Mouse (Mus musculus) forebrain, embryonic 16.5 days (tissue): ENCODE measurements around the gene Cog2. TPM values are rescaled to one million over a fixed set of nuclear protein-coding genes. Genes with fewer than 3 reads are reported as not detected.

ENCODE experiments used
- ATAC-seq: fragments of 200-750 bp; cut with Nextera tagmentation; 2 replicates; pipeline ENCODE4 v1.8.0; 2017; ENCODE audit warnings: mild to moderate bottlenecking, moderate library complexity
- H3K27ac ChIP-seq: fragments of 300-500 bp; sonication (generic); 2 replicates; pipeline ENCODE4 v1.5.1; 2014; ENCODE audit warnings: low read length, control low read depth
- H3K27me3 ChIP-seq: fragments of 300-500 bp; sonication (generic); replicated peaks from 2 replicates; pipeline ENCODE4 v1.6.1; 2014; ENCODE audit warnings: low read length; ENCODE audit not compliant: control insufficient read depth, insufficient read depth
- H3K36me3 ChIP-seq: fragments of 300-500 bp; sonication (generic); 2 replicates; pipeline ENCODE4 v1.6.1; 2014; ENCODE audit not compliant: control insufficient read depth, insufficient read depth
- H3K4me1 ChIP-seq: fragments of 300-500 bp; sonication (generic); replicated peaks from 2 replicates; pipeline ENCODE4 v1.6.1; 2014; ENCODE audit warnings: low read length; ENCODE audit not compliant: control insufficient read depth, insufficient read depth
- H3K4me2 ChIP-seq: fragments of 300-500 bp; sonication (generic); 2 replicates; pipeline ENCODE4 v1.6.1; 2014; ENCODE audit warnings: mild to moderate bottlenecking, low read length, control low read depth
- H3K4me3 ChIP-seq: fragments of 300-500 bp; sonication (generic); replicated peaks from 2 replicates; pipeline ENCODE4 v1.5.1; 2014; ENCODE audit warnings: mild to moderate bottlenecking, low read length, control low read depth
- H3K9ac ChIP-seq: fragments of 300-500 bp; sonication (generic); replicated peaks from 2 replicates; pipeline ENCODE4 v1.6.1; 2014; ENCODE audit warnings: low read depth, low read length, control low read depth
- H3K9me3 ChIP-seq: fragments of 300-500 bp; sonication (generic); 2 replicates; pipeline ENCODE4 v1.6.1; 2016; ENCODE audit warnings: low read length; ENCODE audit not compliant: control insufficient read depth
- WGBS: fragments of 180-500 bp; shearing (Covaris S2); extraction: QIAGEN DNeasy Blood & Tissue Kit; methylation state at CpG from one replicate; pipeline ENCODE4 v1.1.7; 2014; 5-methylcytosine and 5-hydroxymethylcytosine counted together
- polyA plus RNA-seq: library from polyadenylated mRNA; unstranded; fragments of >200 nt; fragmentation: Nextera tagmentation; extraction: Ambion mirVana; gene quantifications from 2 replicates; pipeline ENCODE4 v1.2.1, GENCODE M21; 2015

The Cog2 gene
- polyA plus RNA-seq, 1 experiment from 2014 or later = 42.1 TPM

DNA sequence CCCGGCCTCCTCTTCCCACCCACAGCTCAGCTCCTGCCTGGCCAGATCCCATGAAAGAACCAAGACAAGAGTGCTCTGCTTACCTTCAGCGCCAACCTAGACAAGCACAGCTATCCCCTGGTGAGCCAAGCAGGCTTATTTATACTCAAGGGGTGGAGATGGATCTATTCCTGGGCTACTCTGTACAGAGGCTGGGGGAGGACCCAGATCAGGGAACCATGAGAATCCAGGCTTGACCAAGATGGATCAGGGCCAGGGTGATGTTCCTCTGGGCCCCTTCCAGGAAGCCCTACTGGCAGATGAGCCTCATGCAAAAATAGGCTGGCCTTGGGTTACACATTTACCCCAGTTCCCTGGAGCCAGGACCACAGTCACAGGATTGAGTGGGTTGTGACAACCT, 49.0 kb downstream of the Cog2 start, which contains the start of gene Agt:
Agt (minus strand) TSS at position 114 of the 400 bp plus-strand sequence.
- H3K27me3 ChIP-seq = no peaks in the 10 kb centered on the region
- no peak within 1 kb of the TSS for H3K9ac ChIP-seq
- H3K36me3 ChIP-seq = no peaks in the 10 kb centered on the region
- no peak within 1 kb of the TSS for H3K4me3 ChIP-seq
- H3K9me3 ChIP-seq = no peaks in the 10 kb centered on the region
- H3K4me1 ChIP-seq = 0 out of 2 replicates have a peak, but pooled peaks cover 4% of the 10 kb centered on the region
- H3K27ac ChIP-seq = no peak within 1 kb of the TSS
- no peak for ATAC-seq
- WGBS = 82% methylated on average over 2 of the region's 2 CpGs
- H3K4me2 ChIP-seq = no peak within 1 kb of the TSS

- WGBS = 67% methylated on average over 8 of the region's 8 CpGs
Measured at GRCm38 (mm10) chr8:124571732-124572429, 51.3 kb downstream of the Cog2 start.

GRCm38 (mm10) chr8:124572430-124572775, 51.8 kb downstream of the Cog2 start:
- Histone ChIP-seq H3K4me2 (no peak overlapping the region), H3K9me3 (no peaks in the 10 kb centered on the region), H3K9ac (no peak overlapping the region), H3K27me3 (no peaks in the 10 kb centered on the region), H3K4me3 (no peak overlapping the region), H3K4me1 (0 out of 2 replicates have a peak, but pooled peaks cover 4% of the 10 kb centered on the region), H3K36me3 (no peaks in the 10 kb centered on the region), H3K27ac (no peak overlapping the region)
- no peak for ATAC-seq

More at GRCm38 (mm10) chr8:124571732-124572429, 51.3 kb downstream of the Cog2 start:
- no peaks in the 10 kb centered on the region for H3K27me3 ChIP-seq
- H3K4me2 ChIP-seq = no peak overlapping the region
- no peak overlapping the region for H3K4me3 ChIP-seq
- H3K9me3 ChIP-seq = no peaks in the 10 kb centered on the region
- no peak overlapping the region for H3K27ac ChIP-seq
- ATAC-seq = no peak
- H3K36me3 ChIP-seq = no peaks in the 10 kb centered on the region
- no peak overlapping the region for H3K9ac ChIP-seq
- 0 out of 2 replicates have a peak, but pooled peaks cover 4% of the 10 kb centered on the region for H3K4me1 ChIP-seq

- Histone ChIP-seq H3K27me3 (no peaks in the 10 kb centered on the region), H3K4me2 (no peak overlapping the region), H3K9me3 (no peaks in the 10 kb centered on the region), H3K27ac (no peak overlapping the region), H3K9ac (no peak overlapping the region), H3K36me3 (no peaks in the 10 kb centered on the region), H3K4me3 (no peak overlapping the region), H3K4me1 (0 out of 2 replicates have a peak, but pooled peaks cover 4% of the 10 kb centered on the region)
- WGBS = 66% methylated on average over 15 of the region's 15 CpGs
- peak; percentile 33; the same call in 1 of the 2 replicates for ATAC-seq
Measured at GRCm38 (mm10) chr8:124573552-124574340, 53.2 kb downstream of the Cog2 start.

DNA sequence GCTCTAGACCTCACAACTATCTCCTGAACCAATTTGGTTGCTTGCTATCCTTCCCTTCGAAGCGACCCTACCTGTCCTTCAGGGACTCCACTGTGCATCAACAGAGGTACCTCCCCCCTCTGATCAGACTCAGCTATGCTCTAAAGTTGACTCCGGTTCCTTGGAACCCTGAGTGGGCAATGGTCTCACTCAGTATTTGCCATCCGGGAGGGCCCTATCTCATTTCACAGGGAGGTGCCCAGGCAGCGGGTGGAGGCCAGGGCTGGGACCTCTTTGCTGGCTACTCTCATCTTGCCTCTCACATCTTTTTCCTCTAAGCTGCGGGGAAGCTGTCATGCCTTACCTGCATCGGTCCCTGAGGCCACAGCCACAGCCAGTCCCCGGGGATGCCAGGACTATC, 55.2 kb downstream of the Cog2 start, which contains the start of gene Capn9:
Capn9 (plus strand) TSS at position 301 of the 400 bp plus-strand sequence.
- ATAC-seq = no peak
- Histone ChIP-seq H3K9me3 (no peaks in the 10 kb centered on the region), H3K9ac (no peak within 1 kb of the TSS), H3K4me2 (no peak within 1 kb of the TSS), H3K27me3 (no peaks in the 10 kb centered on the region), H3K4me1 (0 out of 2 replicates have a peak, but pooled peaks cover 4% of the 10 kb centered on the region), H3K4me3 (no peak within 1 kb of the TSS), H3K27ac (no peak within 1 kb of the TSS), H3K36me3 (no peaks in the 10 kb centered on the region)
- 92% methylated on average over 8 of the region's 8 CpGs for WGBS

GRCm38 (mm10) chr8:124576751-124577150, 56.2 kb downstream of the Cog2 start:
- H3K9ac ChIP-seq = no peak overlapping the region
- H3K9me3 ChIP-seq = no peaks in the 10 kb centered on the region
- 0 out of 2 replicates have a peak, but pooled peaks cover under 1% of the 10 kb centered on the region for H3K4me1 ChIP-seq
- no peak overlapping the region for H3K27ac ChIP-seq
- no peak overlapping the region for H3K4me3 ChIP-seq
- WGBS = 79% methylated on average over 1 of the region's 1 CpGs
- no peak for ATAC-seq
- H3K36me3 ChIP-seq = no peaks in the 10 kb centered on the region
- H3K4me2 ChIP-seq = no peak overlapping the region
- H3K27me3 ChIP-seq = no peaks in the 10 kb centered on the region

DNA sequence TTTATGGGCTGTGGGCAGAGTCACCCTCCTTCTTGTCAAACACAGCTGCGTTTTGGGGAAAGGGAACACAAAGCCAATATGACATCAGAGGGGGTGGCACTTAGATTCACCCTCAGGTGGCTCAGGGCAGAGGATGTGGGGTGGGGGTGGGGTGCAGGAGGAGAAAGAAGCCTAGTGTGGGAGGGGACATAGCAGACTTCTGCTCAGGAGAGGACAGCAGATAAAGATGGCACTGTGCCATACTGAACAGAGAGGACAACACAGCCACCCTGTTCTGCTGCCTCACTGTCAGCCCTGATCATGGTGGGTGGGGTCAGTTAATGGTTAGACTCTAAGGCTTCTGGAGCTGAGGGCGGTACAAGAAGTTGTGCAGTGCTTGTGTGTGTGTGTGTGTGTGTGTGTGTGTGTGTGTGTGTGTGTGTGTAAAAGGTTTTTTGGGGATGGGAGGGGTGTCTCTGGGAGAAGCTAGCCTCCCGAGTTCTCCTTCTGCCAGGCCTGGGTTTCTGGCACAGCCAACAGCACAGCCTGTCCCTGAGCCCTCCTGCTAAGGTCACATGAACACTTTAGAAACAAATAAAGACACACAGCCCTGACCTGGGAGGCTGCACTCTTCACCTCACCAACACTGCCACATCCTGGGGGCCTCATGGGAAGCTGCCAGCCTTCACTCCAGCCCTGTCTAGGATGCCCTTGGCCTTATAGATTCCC, 65.3 kb downstream of the Cog2 start:
- Histone ChIP-seq H3K4me3 (no peak overlapping the region), H3K36me3 (no peaks in the 10 kb centered on the region), H3K9me3 (no peaks in the 10 kb centered on the region), H3K27me3 (no peaks in the 10 kb centered on the region), H3K27ac (no peak overlapping the region), H3K4me1 (no peaks in the 10 kb centered on the region), H3K9ac (no peak overlapping the region), H3K4me2 (no peak overlapping the region)
- 38% methylated on average over 3 of the region's 3 CpGs for WGBS
- no peak for ATAC-seq

- ATAC-seq = no peak
- no peaks in the 10 kb centered on the region for H3K4me1 ChIP-seq
- no peaks in the 10 kb centered on the region for H3K9me3 ChIP-seq
- H3K4me3 ChIP-seq = no peak overlapping the region
- no peak overlapping the region for H3K4me2 ChIP-seq
- no peaks in the 10 kb centered on the region for H3K36me3 ChIP-seq
- WGBS = 86% methylated on average over 2 of the region's 2 CpGs
- no peak overlapping the region for H3K9ac ChIP-seq
- no peaks in the 10 kb centered on the region for H3K27me3 ChIP-seq
- no peak overlapping the region for H3K27ac ChIP-seq
Measured at GRCm38 (mm10) chr8:124586556-124586955, 66.0 kb downstream of the Cog2 start.

- Histone ChIP-seq H3K4me2 (no peak overlapping the region), H3K27me3 (no peaks in the 10 kb centered on the region), H3K27ac (no peak overlapping the region), H3K36me3 (no peaks in the 10 kb centered on the region), H3K4me3 (no peak overlapping the region), H3K4me1 (no peaks in the 10 kb centered on the region), H3K9ac (no peak overlapping the region), H3K9me3 (no peaks in the 10 kb centered on the region)
- ATAC-seq = no peak
- 81% methylated on average over 4 of the region's 4 CpGs for WGBS
Measured at GRCm38 (mm10) chr8:124589393-124589792, 68.8 kb downstream of the Cog2 start.
